Mouse (Mus musculus) embryonic facial prominence, embryonic 10.5 days (tissue): ENCODE data around the gene Irf9. TPM values are rescaled to one million over a fixed set of nuclear protein-coding genes. Genes with fewer than 3 reads are reported as not detected.

Experiments used
- DNase-seq: peaks from one replicate; pipeline ENCODE4 v3.0.0-alpha.2; 2017; ENCODE audit warnings: low spot score
- H3K27ac ChIP-seq: fragments of 300-500 bp; sonication (generic); replicated peaks from 2 replicates; pipeline ENCODE4 v1.5.1; 2016; ENCODE audit warnings: mild to moderate bottlenecking
- H3K27me3 ChIP-seq: fragments of 300-500 bp; sonication (generic); replicated peaks from 2 replicates; pipeline ENCODE4 v1.6.1; 2016; ENCODE audit warnings: low read depth, mild to moderate bottlenecking; ENCODE audit not compliant: poor library complexity, severe bottlenecking
- H3K36me3 ChIP-seq: fragments of 300-500 bp; sonication (generic); replicated peaks from 2 replicates; pipeline ENCODE4 v1.6.1; 2016; ENCODE audit warnings: mild to moderate bottlenecking, moderate library complexity
- H3K4me1 ChIP-seq: fragments of 300-500 bp; sonication (generic); 2 replicates; pipeline ENCODE4 v1.6.1; 2016
- H3K4me3 ChIP-seq: fragments of 300-500 bp; sonication (generic); 2 replicates; pipeline ENCODE4 v1.5.1; 2016; ENCODE audit warnings: mild to moderate bottlenecking, moderate library complexity
- H3K9me3 ChIP-seq: fragments of 300-500 bp; sonication (generic); 2 replicates; pipeline ENCODE4 v1.6.1; 2016; ENCODE audit warnings: mild to moderate bottlenecking
- WGBS: fragments of 180-500 bp; shearing (Covaris S2); methylation state at CpG from one replicate; pipeline ENCODE4 v1.1.7; 2016; 5-methylcytosine and 5-hydroxymethylcytosine counted together
- polyA plus RNA-seq: library from polyadenylated mRNA; unstranded; fragments of >200 nt; fragmentation: Nextera tagmentation; extraction: Ambion mirVana; gene quantifications from 2 replicates; pipeline ENCODE4 v1.2.1, GENCODE M21; 2016

Irf9 gene
- polyA plus RNA-seq, 1 experiment from 2014 or later, result 8.0 TPM

GRCm38 (mm10) chr14:55584702-55585565 lies 18.4 kb upstream of the Irf9 start, which contains the start of gene Emc9:
Gene Emc9, minus strand, starts transcription at chr14:55585302.
- peaks cover 15% of the 10 kb centered on the region for H3K27me3 ChIP-seq
- peak within 1 kb of the TSS; percentile 71 for H3K4me3 ChIP-seq
- peaks cover 17% of the 10 kb centered on the region for H3K4me1 ChIP-seq
- 2% methylated on average over 43 of the region's 43 CpGs for WGBS
- peak within 1 kb of the TSS; percentile 65; the same call in 1 of the 2 replicates for H3K27ac ChIP-seq
- H3K9me3 ChIP-seq, result no peaks in the 10 kb centered on the region
- peak; percentile 74 for DNase-seq
- peaks cover 48% of the 10 kb centered on the region for H3K36me3 ChIP-seq

- 65% methylated on average over 6 of the region's 6 CpGs for WGBS
- no peak for DNase-seq
- H3K27ac ChIP-seq, result no peak overlapping the region
- H3K9me3 ChIP-seq, result no peaks in the 10 kb centered on the region
- H3K4me3 ChIP-seq, result peak overlapping the region; percentile 71
- peaks cover 15% of the 10 kb centered on the region for H3K27me3 ChIP-seq
- H3K36me3 ChIP-seq, result peaks cover 41% of the 10 kb centered on the region
- H3K4me1 ChIP-seq, result peaks cover 24% of the 10 kb centered on the region
Observed at GRCm38 (mm10) chr14:55585566-55585960, 17.8 kb upstream of the Irf9 start.

DNA sequence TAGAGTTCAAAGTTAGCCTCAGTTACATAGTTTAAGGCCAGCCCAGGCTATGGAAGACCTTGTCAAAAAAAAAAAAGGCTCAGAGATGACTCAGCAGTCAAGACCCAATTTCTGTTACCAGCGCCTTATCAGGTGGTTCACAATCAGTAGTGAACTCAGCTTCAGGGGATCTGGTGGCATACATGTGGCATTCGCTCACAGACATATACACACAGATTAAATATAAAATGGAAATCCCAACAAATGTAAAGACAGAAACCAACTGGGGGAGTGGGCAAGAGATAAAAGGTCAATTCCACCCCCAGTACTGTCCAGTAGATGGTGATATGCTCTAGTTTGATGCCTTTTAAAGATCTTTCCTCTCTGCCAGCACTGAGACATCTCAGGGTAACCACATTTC lies 17.2 kb upstream of the Irf9 start:
- H3K27ac ChIP-seq, result no peak overlapping the region
- DNase-seq, result no peak
- peaks cover 15% of the 10 kb centered on the region for H3K27me3 ChIP-seq
- WGBS, result 85% methylated on average over 2 of the region's 2 CpGs
- H3K4me1 ChIP-seq, result peaks cover 24% of the 10 kb centered on the region
- no peak overlapping the region for H3K4me3 ChIP-seq
- no peaks in the 10 kb centered on the region for H3K9me3 ChIP-seq
- H3K36me3 ChIP-seq, result peaks cover 36% of the 10 kb centered on the region

- no peak for DNase-seq
- 90% methylated on average over 5 of the region's 5 CpGs for WGBS
- Histone ChIP-seq H3K27me3 (peaks cover 9% of the 10 kb centered on the region), H3K4me1 (peaks cover 42% of the 10 kb centered on the region), H3K9me3 (no peaks in the 10 kb centered on the region), H3K4me3 (no peak overlapping the region), H3K27ac (no peak overlapping the region), H3K36me3 (peaks cover 39% of the 10 kb centered on the region)
Observed at GRCm38 (mm10) chr14:55589271-55589670, 14.1 kb upstream of the Irf9 start.

DNA sequence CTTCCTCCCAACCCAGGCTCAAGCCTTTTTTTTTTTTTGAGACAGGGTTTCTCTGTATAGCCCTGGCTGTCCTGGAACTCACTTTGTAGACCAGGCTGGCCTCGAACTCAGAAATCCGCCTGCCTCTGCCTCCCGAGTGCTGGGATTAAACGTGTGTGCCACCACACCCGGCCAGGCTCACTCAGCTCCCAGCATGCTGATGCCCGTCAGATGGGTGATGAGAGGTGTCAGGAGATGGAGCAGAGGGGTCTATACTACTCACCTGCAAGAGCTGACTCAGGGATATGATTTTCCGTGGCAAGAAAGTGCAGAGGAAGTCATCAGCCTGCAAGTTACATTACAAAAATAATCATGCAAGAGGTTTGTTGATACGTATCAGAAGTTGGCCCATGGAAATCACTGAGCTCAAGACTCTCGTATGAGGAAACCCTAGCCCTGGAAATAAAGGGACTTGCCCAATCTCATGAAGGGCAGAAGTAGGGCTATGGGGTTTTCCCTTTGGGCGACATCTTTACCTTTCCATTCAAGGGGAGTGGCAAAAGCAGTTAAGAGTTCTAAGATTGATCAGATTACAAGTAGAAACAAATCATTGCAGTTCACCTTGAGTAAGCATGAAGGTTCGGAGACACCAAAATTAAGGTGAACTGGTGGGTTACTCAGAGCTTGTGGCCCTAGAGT lies 13.5 kb upstream of the Irf9 start:
- H3K36me3 ChIP-seq, result peaks cover 45% of the 10 kb centered on the region
- peak overlapping the region; percentile 70 for H3K4me3 ChIP-seq
- peak overlapping the region; percentile 92; the same call in 1 of the 2 replicates for H3K27ac ChIP-seq
- H3K4me1 ChIP-seq, result peaks cover 36% of the 10 kb centered on the region
- WGBS, result 90% methylated on average over 11 of the region's 11 CpGs
- no peak for DNase-seq
- peaks cover 2% of the 10 kb centered on the region; the same call in 1 of the 2 replicates for H3K27me3 ChIP-seq
- H3K9me3 ChIP-seq, result no peaks in the 10 kb centered on the region

- Histone ChIP-seq H3K9me3 (no peaks in the 10 kb centered on the region), H3K4me3 (peak within 1 kb of the TSS; percentile 70), H3K36me3 (peaks cover 55% of the 10 kb centered on the region), H3K27ac (peak within 1 kb of the TSS; percentile 92), H3K27me3 (no peaks in the 10 kb centered on the region), H3K4me1 (peaks cover 28% of the 10 kb centered on the region)
- WGBS, result 2% methylated on average over 22 of the region's 22 CpGs
- DNase-seq, result peak; percentile 95
Observed at GRCm38 (mm10) chr14:55590748-55591330, 12.5 kb upstream of the Irf9 start, which contains the start of gene Psme2. Gene Psme2, minus strand, starts transcription at chr14:55591113.

GRCm38 (mm10) chr14:55591331-55591891 lies 12.0 kb upstream of the Irf9 start, which contains the start of gene Rnf31:
Gene Rnf31, plus strand, starts transcription at chr14:55591708.
- H3K27me3 ChIP-seq, result no peaks in the 10 kb centered on the region
- DNase-seq, result peak; percentile 94
- no peaks in the 10 kb centered on the region for H3K9me3 ChIP-seq
- H3K36me3 ChIP-seq, result peaks cover 60% of the 10 kb centered on the region
- under 1% methylated on average over 33 of the region's 33 CpGs for WGBS
- H3K27ac ChIP-seq, result peak within 1 kb of the TSS; percentile 92
- peaks cover 28% of the 10 kb centered on the region for H3K4me1 ChIP-seq
- peak within 1 kb of the TSS; percentile 70 for H3K4me3 ChIP-seq

- peak; percentile 18 for DNase-seq
- WGBS, result 8% methylated on average over 16 of the region's 16 CpGs
- Histone ChIP-seq H3K4me1 (peaks cover 28% of the 10 kb centered on the region), H3K9me3 (no peaks in the 10 kb centered on the region), H3K36me3 (peaks cover 64% of the 10 kb centered on the region), H3K27me3 (no peaks in the 10 kb centered on the region), H3K27ac (peak overlapping the region; percentile 92), H3K4me3 (peak overlapping the region; percentile 70)
Observed at GRCm38 (mm10) chr14:55592226-55592625, 11.1 kb upstream of the Irf9 start.

DNA sequence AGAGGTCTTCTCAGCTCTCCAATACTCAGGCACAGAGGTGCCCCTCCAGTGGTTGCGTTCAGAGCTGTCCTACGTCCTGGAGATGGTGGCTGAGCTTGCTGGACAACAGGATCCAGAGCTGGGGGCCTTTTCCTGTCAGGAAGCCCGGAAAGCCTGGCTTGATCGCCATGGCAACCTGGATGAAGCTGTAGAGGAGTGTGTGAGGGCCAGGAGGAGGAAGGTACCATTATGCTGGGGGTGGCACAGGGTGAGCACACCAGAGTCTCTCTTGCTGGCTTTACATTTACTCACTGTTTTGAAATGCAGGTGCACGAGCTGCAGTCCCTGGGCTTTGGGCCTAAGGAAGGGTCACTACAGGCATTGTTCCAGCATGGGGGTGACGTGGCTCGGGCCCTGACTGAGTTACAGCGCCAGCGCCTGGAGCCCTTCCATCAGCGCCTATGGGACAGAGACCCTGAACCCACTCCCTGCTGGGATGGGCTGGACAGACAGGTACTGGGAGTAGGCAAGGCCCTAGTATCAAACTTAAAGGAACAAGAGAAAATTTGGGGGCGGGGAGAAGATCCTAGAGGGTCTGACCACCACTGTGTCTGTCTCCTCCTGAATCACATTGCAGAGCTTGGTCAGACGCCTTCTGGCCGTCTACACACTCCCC lies 7.2 kb upstream of the Irf9 start:
- no peaks in the 10 kb centered on the region for H3K27me3 ChIP-seq
- no peaks in the 10 kb centered on the region for H3K9me3 ChIP-seq
- peaks cover 18% of the 10 kb centered on the region for H3K4me1 ChIP-seq
- peaks cover 82% of the 10 kb centered on the region for H3K36me3 ChIP-seq
- no peak overlapping the region for H3K27ac ChIP-seq
- WGBS, result 86% methylated on average over 13 of the region's 13 CpGs
- DNase-seq, result no peak
- no peak overlapping the region for H3K4me3 ChIP-seq

DNA sequence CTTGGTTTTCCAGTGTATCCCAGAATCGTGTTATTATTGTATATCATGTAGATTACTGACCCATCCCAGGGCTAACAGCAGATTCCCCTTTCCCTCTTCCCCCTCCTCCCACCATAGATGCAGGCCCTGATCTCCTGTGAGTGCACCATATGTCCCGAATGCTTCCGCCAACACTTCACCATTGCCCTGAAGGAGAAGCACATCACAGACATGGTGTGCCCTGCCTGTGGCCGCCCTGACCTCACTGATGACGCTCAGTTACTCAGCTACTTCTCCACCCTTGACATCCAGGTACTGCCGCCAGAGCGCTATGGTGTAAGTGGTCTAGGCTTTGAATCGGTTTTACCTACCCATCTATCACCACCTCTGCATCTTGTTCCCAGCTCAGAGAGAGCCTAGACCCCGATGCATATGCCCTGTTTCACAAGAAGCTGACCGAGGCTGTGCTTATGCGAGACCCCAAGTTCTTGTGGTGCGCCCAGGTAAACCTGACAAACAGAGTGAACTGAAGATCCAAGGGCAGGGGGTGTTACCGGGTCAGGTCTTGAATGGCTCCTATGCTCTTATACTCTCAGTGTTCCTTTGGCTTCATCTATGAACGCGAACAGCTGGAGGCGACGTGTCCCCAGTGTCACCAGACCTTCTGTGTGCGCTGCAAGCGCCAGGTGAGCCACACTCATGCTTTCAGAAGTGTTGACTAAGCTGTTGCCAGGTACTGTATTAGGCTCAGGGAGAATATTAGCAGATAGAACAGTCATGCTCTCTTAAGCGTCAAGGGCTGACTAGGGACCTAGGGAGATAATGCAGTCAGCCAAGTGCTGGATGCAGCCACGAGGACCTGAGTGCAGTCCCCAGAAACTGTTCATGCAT lies 4.6 kb upstream of the Irf9 start:
- H3K27ac ChIP-seq, result no peak overlapping the region
- peaks cover 100% of the 10 kb centered on the region for H3K36me3 ChIP-seq
- 94% methylated on average over 21 of the region's 21 CpGs for WGBS
- H3K4me3 ChIP-seq, result no peak overlapping the region
- peaks cover 10% of the 10 kb centered on the region for H3K4me1 ChIP-seq
- H3K9me3 ChIP-seq, result no peaks in the 10 kb centered on the region
- H3K27me3 ChIP-seq, result no peaks in the 10 kb centered on the region
- DNase-seq, result no peak
